Mouse (Mus musculus) kidney, postnatal 0 days (tissue): ENCODE data around the gene Ttn. TPM values are rescaled to one million over a fixed set of nuclear protein-coding genes. Genes with fewer than 3 reads are reported as not detected.
A peak's percentile ranks its signal among the peaks of the same experiment; 100 is the strongest.

Experiments
- ATAC-seq: fragments of 200-750 bp; cut with Nextera tagmentation; replicated peaks from 2 replicates; pipeline ENCODE4 v1.8.0; 2017; ENCODE audit warnings: low read depth, moderate number of reproducible peaks, moderate TSS enrichment, moderate library complexity; ENCODE audit not compliant: low FRiP score
- DNase-seq: peaks from one replicate; pipeline ENCODE4 v3.0.0-alpha.2; 2016; ENCODE audit warnings: low spot score
- H3K27ac ChIP-seq: fragments of 300-500 bp; sonication (generic); 2 replicates; pipeline ENCODE4 v1.5.1; 2014; ENCODE audit warnings: mild to moderate bottlenecking
- H3K27me3 ChIP-seq: fragments of 300-500 bp; sonication (generic); 2 replicates; pipeline ENCODE4 v1.6.1; 2014; ENCODE audit warnings: low read length, mixed read lengths; ENCODE audit not compliant: insufficient read depth
- H3K36me3 ChIP-seq: fragments of 300-500 bp; sonication (generic); 2 replicates; pipeline ENCODE4 v1.6.1; 2014; ENCODE audit warnings: low read length, mixed read lengths; ENCODE audit not compliant: insufficient read depth
- H3K4me1 ChIP-seq: fragments of 300-500 bp; sonication (generic); replicated peaks from 2 replicates; pipeline ENCODE4 v1.6.1; 2014; ENCODE audit warnings: antibody characterized with exemption, low read length, mixed read lengths; ENCODE audit not compliant: insufficient read depth
- H3K4me2 ChIP-seq: fragments of 300-500 bp; sonication (generic); 2 replicates; pipeline ENCODE4 v1.6.1; 2014; ENCODE audit warnings: mild to moderate bottlenecking, low read length, moderate library complexity, mixed read lengths
- H3K4me3 ChIP-seq: fragments of 300-500 bp; sonication (generic); replicated peaks from 2 replicates; pipeline ENCODE4 v1.5.1; 2014; ENCODE audit warnings: low read depth, low read length
- H3K9ac ChIP-seq: fragments of 300-500 bp; sonication (generic); 2 replicates; pipeline ENCODE4 v1.6.1; 2014; ENCODE audit warnings: low read depth, low read length
- H3K9me3 ChIP-seq: fragments of 300-500 bp; sonication (generic); replicated peaks from 2 replicates; pipeline ENCODE4 v1.6.1; 2016; ENCODE audit warnings: low read length, inconsistent platforms, mixed read lengths
- CTCF ChIP-seq: IDR thresholded peaks from 2 replicates; pipeline ENCODE4 v1.5.1; 2016; ENCODE audit warnings: antibody characterized with exemption, low read depth, mild to moderate bottlenecking, moderate library complexity
- WGBS: fragments of 180-500 bp; shearing (Covaris S2); extraction: QIAGEN DNeasy Blood & Tissue Kit; methylation state at CpG from one replicate; pipeline ENCODE4 v1.1.7; 2014; 5-methylcytosine and 5-hydroxymethylcytosine counted together
- polyA plus RNA-seq: library from polyadenylated mRNA; unstranded; fragments of >200 nt; fragmentation: Nextera tagmentation; extraction: Ambion mirVana; gene quantifications from 2 replicates; pipeline ENCODE4 v1.2.1, GENCODE M21; 2015

Ttn gene
- polyA plus RNA-seq, 1 experiment from 2014 or later: 0.14 TPM

- no peak overlapping the region for H3K4me3 ChIP-seq
- 75% methylated on average over 6 of the region's 6 CpGs for WGBS
- no peak for ATAC-seq
Observed at GRCm38 (mm10) chr2:76966582-76966981, 15.8 kb downstream of the Ttn start.

GRCm38 (mm10) chr2:76966013-76966412 is 16.3 kb downstream of the Ttn start:
- Histone ChIP-seq H3K27me3 (no peaks in the 10 kb centered on the region), H3K4me3 (no peak overlapping the region), H3K4me1 (no peaks in the 10 kb centered on the region), H3K9ac (no peak overlapping the region), H3K9me3 (no peaks in the 10 kb centered on the region), H3K36me3 (no peaks in the 10 kb centered on the region), H3K27ac (no peak overlapping the region), H3K4me2 (no peak overlapping the region)
- TF ChIP-seq CTCF: no peak
- DNase-seq: no peak
- no peak for ATAC-seq
- WGBS: 52% methylated on average over 2 of the region's 2 CpGs

More at GRCm38 (mm10) chr2:76966582-76966981, 15.8 kb downstream of the Ttn start:
- Histone ChIP-seq H3K27me3 (no peaks in the 10 kb centered on the region), H3K9ac (no peak overlapping the region), H3K27ac (no peak overlapping the region), H3K4me2 (no peak overlapping the region), H3K36me3 (no peaks in the 10 kb centered on the region), H3K4me1 (no peaks in the 10 kb centered on the region), H3K9me3 (no peaks in the 10 kb centered on the region)
- TF ChIP-seq CTCF: no peak
- no peak for DNase-seq

- H3K4me3 ChIP-seq: no peak overlapping the region
- no peak for TF ChIP-seq CTCF
- ATAC-seq: no peak
- H3K9me3 ChIP-seq: no peaks in the 10 kb centered on the region
- WGBS: 58% methylated on average over 7 of the region's 7 CpGs
- no peak overlapping the region for H3K27ac ChIP-seq
- H3K36me3 ChIP-seq: no peaks in the 10 kb centered on the region
- no peak overlapping the region for H3K9ac ChIP-seq
- DNase-seq: no peak
- H3K4me2 ChIP-seq: no peak overlapping the region
- no peaks in the 10 kb centered on the region for H3K27me3 ChIP-seq
- no peaks in the 10 kb centered on the region for H3K4me1 ChIP-seq
Observed at GRCm38 (mm10) chr2:76965542-76965941, 16.8 kb downstream of the Ttn start.

GRCm38 (mm10) chr2:76962045-76962432 is 20.3 kb downstream of the Ttn start:
- no peaks in the 10 kb centered on the region for H3K36me3 ChIP-seq
- H3K4me1 ChIP-seq: no peaks in the 10 kb centered on the region
- no peak overlapping the region for H3K4me3 ChIP-seq
- WGBS: 77% methylated on average over 6 of the region's 6 CpGs
- no peak for ATAC-seq
- H3K27me3 ChIP-seq: no peaks in the 10 kb centered on the region
- no peaks in the 10 kb centered on the region for H3K9me3 ChIP-seq
- no peak overlapping the region for H3K27ac ChIP-seq
- DNase-seq: no peak
- TF ChIP-seq CTCF: no peak
- H3K9ac ChIP-seq: no peak overlapping the region
- H3K4me2 ChIP-seq: no peak overlapping the region

GRCm38 (mm10) chr2:76961420-76962044 is 20.8 kb downstream of the Ttn start:
- 91% methylated on average over 10 of the region's 10 CpGs for WGBS

GRCm38 (mm10) chr2:76949774-76950173 is 32.6 kb downstream of the Ttn start:
- Histone ChIP-seq H3K9ac (no peak overlapping the region), H3K4me3 (no peak overlapping the region), H3K4me2 (no peak overlapping the region), H3K4me1 (no peaks in the 10 kb centered on the region), H3K27me3 (no peaks in the 10 kb centered on the region), H3K36me3 (no peaks in the 10 kb centered on the region), H3K9me3 (no peaks in the 10 kb centered on the region), H3K27ac (no peak overlapping the region)
- DNase-seq (no peak), ATAC-seq (no peak)
- 76% methylated on average over 7 of the region's 7 CpGs for WGBS
- no peak for TF ChIP-seq CTCF

More at GRCm38 (mm10) chr2:76961420-76962044, 20.8 kb downstream of the Ttn start:
- TF ChIP-seq CTCF: no peak
- H3K36me3 ChIP-seq: no peaks in the 10 kb centered on the region
- H3K27ac ChIP-seq: no peak overlapping the region
- no peak overlapping the region for H3K4me2 ChIP-seq
- no peak overlapping the region for H3K9ac ChIP-seq
- H3K4me1 ChIP-seq: no peaks in the 10 kb centered on the region
- no peak overlapping the region for H3K4me3 ChIP-seq
- ATAC-seq: no peak
- no peaks in the 10 kb centered on the region for H3K27me3 ChIP-seq
- no peaks in the 10 kb centered on the region for H3K9me3 ChIP-seq
- DNase-seq: no peak

- 66% methylated on average over 10 of the region's 10 CpGs for WGBS
- Histone ChIP-seq H3K36me3 (no peaks in the 10 kb centered on the region), H3K4me2 (no peak overlapping the region), H3K9me3 (no peaks in the 10 kb centered on the region), H3K27me3 (no peaks in the 10 kb centered on the region), H3K9ac (no peak overlapping the region), H3K27ac (no peak overlapping the region), H3K4me1 (no peaks in the 10 kb centered on the region), H3K4me3 (no peak overlapping the region)
- no peak for ATAC-seq
- DNase-seq: peak; percentile 38
- TF ChIP-seq CTCF: no peak
Observed at GRCm38 (mm10) chr2:76938515-76938914, 43.8 kb downstream of the Ttn start.
